Mouse (Mus musculus) ES-E14 (cell line): ENCODE data around the gene Hist1h3e. TPM values are rescaled to one million over a fixed set of nuclear protein-coding genes. Genes with fewer than 3 reads are reported as not detected.

Experiments used
- DNase-seq: peaks from one replicate; pipeline ENCODE4 v3.0.0-alpha.2; 2013; ENCODE audit warnings: low read depth, low spot score
- H3K27ac ChIP-seq: 2 replicates; pipeline ENCODE4 v1.5.1; 2012; ENCODE audit warnings: low read depth, mild to moderate bottlenecking, low read length, moderate library complexity, mixed read lengths; ENCODE audit not compliant: poor library complexity, insufficient read depth, severe bottlenecking
- H3K36me3 ChIP-seq: 2 replicates; pipeline ENCODE4 v1.6.1; 2012; ENCODE audit warnings: mild to moderate bottlenecking, low read length, moderate library complexity, mixed read lengths; ENCODE audit not compliant: control insufficient read depth, poor library complexity, insufficient read depth, severe bottlenecking
- H3K4me1 ChIP-seq, 2 experiments: fragments of 150-350 bp in 1 of 2; sonication (generic) in 1 of 2; 2 replicates each; pipeline ENCODE4 v1.6.1; 2012; ENCODE audit warnings: low read length in 2 of 2, mild to moderate bottlenecking in 1 of 2, mixed read lengths in 1 of 2; ENCODE audit not compliant: control insufficient read depth in 2 of 2, insufficient read depth in 2 of 2, poor library complexity in 1 of 2
- H3K4me3 ChIP-seq, 2 experiments: fragments of 150-350 bp in 1 of 2; sonication (generic) in 1 of 2; 2 replicates each; pipeline ENCODE4 v1.5.1; 2012; ENCODE audit warnings: low read length in 2 of 2, low read depth in 1 of 2, mild to moderate bottlenecking in 1 of 2, mixed read lengths in 1 of 2; ENCODE audit not compliant: insufficient read depth in 1 of 2, poor library complexity in 1 of 2, severe bottlenecking in 1 of 2
- H3K9ac ChIP-seq: 2 replicates; pipeline ENCODE4 v1.6.1; 2012; ENCODE audit warnings: low read depth, mild to moderate bottlenecking, low read length, mixed read lengths; ENCODE audit not compliant: poor library complexity, insufficient read depth, severe bottlenecking
- H3K9me3 ChIP-seq: fragments of 150-350 bp; sonication (generic); 2 replicates; pipeline ENCODE4 v1.6.1; 2012; ENCODE audit warnings: low read depth, mild to moderate bottlenecking, low read length; ENCODE audit not compliant: control insufficient read depth, insufficient read depth
- CHD2 ChIP-seq: IDR thresholded peaks from 2 replicates; pipeline ENCODE4 v1.6.1; 2014; ENCODE audit warnings: mild to moderate bottlenecking, low read depth, low read length, inconsistent platforms
- HCFC1 ChIP-seq: IDR thresholded peaks from 2 replicates; pipeline ENCODE4 v1.6.1; 2012; ENCODE audit warnings: low read length, inconsistent platforms, borderline replicate concordance; ENCODE audit not compliant: insufficient read depth
- MAFK ChIP-seq: IDR thresholded peaks from 2 replicates; pipeline ENCODE4 v1.6.1; 2014; ENCODE audit warnings: mild to moderate bottlenecking, low read depth, low read length, inconsistent platforms; ENCODE audit not compliant: insufficient read depth
- ZC3H11A ChIP-seq: IDR thresholded peaks from 2 replicates; pipeline ENCODE4 v1.6.1; 2012; ENCODE audit warnings: low read depth, mild to moderate bottlenecking, inconsistent platforms, low read length, borderline replicate concordance
- ZNF384 ChIP-seq: IDR thresholded peaks from 2 replicates; pipeline ENCODE4 v1.6.1; 2012; ENCODE audit warnings: low read depth, low read length, inconsistent platforms
- in situ Hi-C, 2 experiments: fragments of 600-800 bp; cut with MboI; formaldehyde crosslinking; loops; one replicate each; pipeline ENCODE4 v1.15.1; 2025; ENCODE audit warnings: low sequenced_read_pairs in 2 of 2, inconsistent platforms in 1 of 2; ENCODE audit not compliant: unreplicated experiment in 2 of 2
- total RNA-seq: library from RNA; depleted of rRNA; stranded (reverse); fragments of 300-350 nt; gene quantifications from 2 replicates; pipeline ENCODE4 v1.2.3, GENCODE M21; 2012

Gene Hist1h3e
- total RNA-seq, 1 experiment, result 864 TPM

- no peaks in the 10 kb centered on the region for H3K9me3 ChIP-seq
- no peak for TF ChIP-seq HCFC1
- no peak for TF ChIP-seq ZC3H11A
- TF ChIP-seq ZNF384, result no peak
- no peak for TF ChIP-seq MAFK
- TF ChIP-seq CHD2, result no peak
- H3K36me3 ChIP-seq, result no peaks in the 10 kb centered on the region
- no peak for DNase-seq
- H3K4me3 ChIP-seq, result peak overlapping the region; percentile 60 to 72
- in situ Hi-C loops, result loop anchor here (5.0 to 25.0 kb wide), 3 partner anchors 86 to 206 kb away; no protein-coding TSS in a partner anchor
- H3K27ac ChIP-seq, result no peak overlapping the region
- H3K9ac ChIP-seq, result no peak overlapping the region; the same call in 1 of the 2 replicates
- peaks cover 0 to 8% of the 10 kb centered on the region in 2 experiments; a peak in 2 of 4 replicates for H3K4me1 ChIP-seq
These were observed 43.9 kb downstream of the Hist1h3e start for GRCm38 (mm10) chr13:23518295-23518603.

- H3K4me1 ChIP-seq, result peaks cover 3 to 8% of the 10 kb centered on the region in 2 experiments; a peak in 2 of 4 replicates
- DNase-seq, result peak; percentile 84
- no peaks in the 10 kb centered on the region for H3K9me3 ChIP-seq
- no peak overlapping the region; the same call in 1 of the 2 replicates for H3K27ac ChIP-seq
- peak overlapping the region; percentile 16; the same call in 1 of the 2 replicates for H3K9ac ChIP-seq
- no peaks in the 10 kb centered on the region for H3K36me3 ChIP-seq
- peak overlapping the region; percentile 60 to 80 for H3K4me3 ChIP-seq
- in situ Hi-C loops, result loop anchor here (5.0 to 25.0 kb wide), 3 partner anchors 85 to 205 kb away; no protein-coding TSS in a partner anchor
- TF ChIP-seq ZNF384, result no peak
- no peak for TF ChIP-seq CHD2
- peak; percentile 84 for TF ChIP-seq MAFK
- TF ChIP-seq ZC3H11A, result peak; percentile 16; the same call in 1 of the 2 replicates
These were observed 44.4 kb downstream of the Hist1h3e start for GRCm38 (mm10) chr13:23517603-23518294.

DNA sequence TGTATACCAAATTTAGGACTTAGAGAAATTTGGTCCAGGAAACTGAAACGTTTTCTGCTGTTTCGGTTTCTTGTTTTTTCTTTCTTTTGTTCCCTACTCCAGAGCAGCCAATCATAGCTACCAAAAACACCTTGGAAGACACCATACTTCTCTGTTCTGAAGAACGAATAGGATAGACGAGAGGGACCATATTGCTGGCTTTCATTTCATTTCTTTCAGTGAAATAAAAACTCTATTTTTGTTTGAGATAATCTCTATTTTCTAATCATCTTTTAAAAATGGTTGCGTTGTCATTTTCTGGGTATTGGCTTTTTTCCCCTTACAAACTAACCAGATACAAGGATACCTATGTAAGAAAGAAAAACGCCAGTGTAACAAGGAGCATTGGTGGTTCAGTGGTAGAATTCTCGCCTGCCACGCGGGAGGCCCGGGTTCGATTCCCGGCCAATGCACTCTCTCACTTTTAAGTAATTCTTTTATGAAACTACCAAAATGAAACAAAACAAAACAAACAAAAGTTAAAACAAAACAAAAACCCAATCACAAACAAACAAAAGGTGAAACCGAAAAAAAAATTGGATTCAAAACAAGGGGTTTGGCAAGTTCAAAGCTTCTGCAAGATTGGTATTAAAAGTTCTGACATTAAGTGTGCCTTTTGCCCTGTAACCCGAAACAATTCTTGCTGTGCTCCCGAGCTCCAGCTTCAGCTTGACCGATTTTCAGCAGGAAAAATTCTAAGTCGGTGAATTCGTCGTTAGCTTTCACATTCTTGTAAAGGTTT is 45.2 kb downstream of the Hist1h3e start:
- H3K27ac ChIP-seq, result peak overlapping the region; percentile 50; the same call in 1 of the 2 replicates
- H3K36me3 ChIP-seq, result no peaks in the 10 kb centered on the region
- peaks cover 3 to 8% of the 10 kb centered on the region in 2 experiments; a peak in 2 of 4 replicates for H3K4me1 ChIP-seq
- in situ Hi-C loops, result loop anchor here (5.0 to 25.0 kb wide), 3 partner anchors 85 to 205 kb away; no protein-coding TSS in a partner anchor
- no peaks in the 10 kb centered on the region for H3K9me3 ChIP-seq
- TF ChIP-seq HCFC1, result no peak
- no peak for TF ChIP-seq ZC3H11A
- peak; percentile 96 for TF ChIP-seq MAFK
- H3K4me3 ChIP-seq, result peak overlapping the region; percentile 60 to 80
- H3K9ac ChIP-seq, result peak overlapping the region; percentile 54; the same call in 1 of the 2 replicates
- DNase-seq, result no peak

DNA sequence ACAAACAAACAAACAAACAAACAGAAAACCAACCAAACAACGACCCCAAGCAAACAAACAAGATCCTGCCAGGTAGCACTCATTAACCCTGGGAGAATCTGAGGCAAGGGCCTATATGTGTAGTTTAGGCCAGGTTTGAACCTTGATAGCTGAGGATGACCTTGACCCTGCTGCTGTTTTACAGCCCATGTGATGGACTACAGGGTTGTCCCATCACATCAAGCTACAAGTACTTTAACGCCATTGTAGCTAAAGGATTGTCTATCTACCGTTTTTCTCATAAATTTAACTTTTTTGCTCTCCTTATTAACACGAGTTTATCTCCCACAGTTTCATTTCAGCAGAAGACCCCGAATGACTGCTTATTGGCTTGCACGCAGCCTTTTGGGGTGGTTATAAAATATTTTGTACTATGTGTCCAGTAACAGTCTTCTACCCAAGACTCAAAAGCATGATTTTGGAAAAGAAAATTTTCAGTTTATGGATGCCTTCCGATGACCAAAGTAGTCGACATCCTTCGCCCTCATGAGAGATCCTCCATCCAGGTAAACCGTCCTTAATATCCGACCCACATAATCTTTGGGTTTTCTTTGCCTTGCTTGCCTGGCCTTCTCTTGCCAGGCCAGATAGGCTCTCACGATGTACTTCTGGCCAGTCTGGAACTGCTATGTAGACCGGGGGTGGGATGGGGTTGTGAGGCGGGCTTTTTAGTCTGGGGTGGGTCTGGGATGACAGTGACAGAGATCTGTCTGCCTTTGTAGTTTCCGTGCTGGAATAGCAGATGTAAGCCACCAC is 46.1 kb downstream of the Hist1h3e start:
- Histone ChIP-seq H3K36me3 (no peaks in the 10 kb centered on the region), H3K4me1 (peaks cover 3 to 10% of the 10 kb centered on the region in 2 experiments; a peak in 2 of 4 replicates), H3K9ac (no peak overlapping the region), H3K4me3 (no peak overlapping the region; a peak in 1 of 4 replicates), H3K27ac (no peak overlapping the region), H3K9me3 (no peaks in the 10 kb centered on the region)
- TF ChIP-seq HCFC1 (no peak), CHD2 (no peak), ZC3H11A (no peak), ZNF384 (no peak), MAFK (no peak)
- in situ Hi-C loops, result loop anchor here (5.0 to 25.0 kb wide), 3 partner anchors 84 to 204 kb away; no protein-coding TSS in a partner anchor
- DNase-seq, result no peak
